Mouse (Mus musculus): ENCODE results near the gene Tsc2. TPM values are rescaled to one million over a fixed set of nuclear protein-coding genes. Genes with fewer than 3 reads are reported as not detected.
"Not testable (repeated sequence)": the region's sequence is repeated elsewhere in the genome, so short reads cannot be mapped to it uniquely, and the experiment has no call there.

Tsc2 gene
- total and polyA plus RNA-seq, 2 experiments from 2014 or later: 61.7 to 106 TPM

DNA sequence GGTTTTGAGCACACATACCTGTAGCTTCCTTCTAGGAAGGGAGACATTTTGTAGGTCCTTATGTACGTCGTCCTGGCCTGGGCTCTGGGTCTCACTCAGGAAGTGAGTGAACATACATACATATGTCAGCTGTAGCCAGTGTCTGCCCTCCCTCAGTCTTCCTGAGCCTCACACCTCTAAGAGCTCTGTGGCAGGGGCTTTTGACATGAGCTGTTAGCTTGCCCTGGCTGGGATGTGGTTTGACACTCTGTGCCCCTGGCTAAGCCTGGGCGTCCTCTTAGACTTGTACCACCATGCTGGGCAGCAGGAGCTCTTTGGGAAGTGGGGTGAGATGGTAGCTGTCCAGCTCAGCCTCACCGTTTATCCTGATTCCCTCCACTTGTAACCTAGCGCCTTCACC is 38.9 kb upstream of the Tsc2 start:
- Histone ChIP-seq H3K9ac (replicated peaks; ENCODE audit: low read length, poor library complexity, severe bottlenecking) (no peak overlapping the region; the same call in 1 of the 2 replicates), H3K4me1 (ENCODE audit: insufficient read depth, low read length) (peaks cover 15% of the 10 kb centered on the region; the same call in 1 of the 2 replicates), H3K9me3 (ENCODE audit: low read length) (no peaks in the 10 kb centered on the region), H3K4me2 (ENCODE audit: low read depth, low read length, poor library complexity, severe bottlenecking) (peak overlapping the region; percentile 69), H3K36me3 (ENCODE audit: insufficient read depth, low read length) (no peaks in the 10 kb centered on the region), H3K27ac (ENCODE audit: low read depth, low read length) (no peak overlapping the region), H3K27me3 (ENCODE audit: insufficient read depth, low read length) (no peaks in the 10 kb centered on the region), H3K4me3 (ENCODE audit: low read depth, low read length) (no peak overlapping the region)
- DNase-seq (ENCODE audit: low spot score) (no peak), ATAC-seq (ENCODE audit: low FRiP score) (no peak)
- WGBS: 71% methylated on average over 5 of the region's 5 CpGs
- no peak for TF ChIP-seq CTCF (IDR thresholded peaks at IDR 0.05)

DNA sequence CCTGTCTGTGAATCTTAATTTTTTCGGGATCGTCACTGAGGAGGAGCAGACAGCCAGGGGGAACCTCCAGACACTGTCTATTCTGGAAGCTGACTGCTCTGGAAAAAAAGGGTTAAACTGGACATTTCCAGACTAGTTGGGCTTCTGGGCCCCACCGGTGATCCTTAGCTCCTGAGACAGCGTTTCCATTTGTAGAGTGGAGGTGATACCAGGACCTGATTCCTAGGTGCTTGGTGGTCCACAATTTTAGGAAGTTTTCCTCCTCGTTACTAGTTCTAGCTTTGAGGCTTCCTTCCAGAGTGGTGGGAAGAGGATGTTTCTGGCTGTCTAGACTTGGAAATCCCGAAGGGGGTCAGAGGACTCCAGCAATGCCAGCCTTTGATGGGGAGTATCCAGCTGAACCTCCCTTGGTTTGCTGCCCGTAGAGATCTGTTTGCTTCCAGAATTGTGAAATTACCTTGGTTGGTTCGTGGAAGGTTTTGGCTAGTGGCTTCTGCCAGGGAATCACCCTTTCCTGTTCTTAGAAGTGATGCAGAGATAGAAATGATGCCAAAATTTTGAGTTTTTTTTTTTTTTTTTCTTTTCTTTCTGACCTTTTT is 37.9 kb upstream of the Tsc2 start:
- no peaks in the 10 kb centered on the region for H3K36me3 ChIP-seq (ENCODE audit: insufficient read depth, low read length)
- no peak for ATAC-seq (ENCODE audit: low FRiP score)
- peak overlapping the region; percentile 82 for H3K27ac ChIP-seq (ENCODE audit: low read depth, low read length)
- H3K9ac ChIP-seq (replicated peaks; ENCODE audit: low read length, poor library complexity, severe bottlenecking): peak overlapping the region; percentile 83
- DNase-seq (ENCODE audit: low spot score): no peak
- H3K4me2 ChIP-seq (ENCODE audit: low read depth, low read length, poor library complexity, severe bottlenecking): peak overlapping the region; percentile 69
- WGBS: 14% methylated on average over 8 of the region's 8 CpGs
- H3K27me3 ChIP-seq (ENCODE audit: insufficient read depth, low read length): no peaks in the 10 kb centered on the region
- H3K9me3 ChIP-seq (ENCODE audit: low read length): no peaks in the 10 kb centered on the region
- H3K4me3 ChIP-seq (ENCODE audit: low read depth, low read length): peak overlapping the region; percentile 86
- H3K4me1 ChIP-seq (ENCODE audit: insufficient read depth, low read length): peaks cover 15% of the 10 kb centered on the region; the same call in 1 of the 2 replicates
- no peak for TF ChIP-seq CTCF (IDR thresholded peaks at IDR 0.05)

DNA sequence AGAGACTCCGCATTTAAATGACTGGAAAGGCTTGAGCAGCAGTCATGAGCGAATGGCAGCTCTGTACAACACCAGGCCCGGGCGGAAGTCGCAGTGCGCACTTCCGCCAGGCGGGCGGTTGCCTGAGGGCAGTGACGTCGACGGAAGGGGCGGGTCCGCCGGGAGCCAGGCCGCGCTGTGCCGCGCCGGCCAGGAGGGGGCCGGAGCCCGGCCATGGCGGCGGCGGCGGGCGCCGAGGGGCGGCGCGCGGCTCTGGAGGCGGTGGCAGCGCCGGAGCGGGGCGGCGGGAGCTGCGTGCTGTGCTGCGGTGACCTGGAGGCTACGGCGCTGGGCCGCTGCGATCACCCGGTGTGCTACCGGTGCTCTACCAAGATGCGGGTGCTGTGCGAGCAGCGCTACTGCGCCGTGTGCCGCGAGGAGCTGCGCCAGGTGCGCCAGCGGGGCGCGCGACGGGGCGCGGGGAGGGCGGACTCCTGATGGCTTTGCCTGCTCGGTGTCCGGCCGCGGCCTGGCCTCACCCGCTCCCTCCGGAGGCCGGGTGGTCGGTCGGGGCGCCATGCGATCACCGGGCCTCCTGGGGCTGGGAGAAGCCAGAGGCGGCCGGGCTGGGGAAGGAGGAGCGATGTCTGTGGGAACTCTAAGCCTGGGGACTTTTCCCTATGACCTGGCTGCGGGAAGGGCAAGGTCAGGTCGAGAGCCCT is 37.3 kb upstream of the Tsc2 start, which contains the start of gene Zfp598:
Gene Zfp598 (plus strand): TSS at position 143 of the 701 bp plus-strand sequence.
- peak within 1 kb of the TSS; percentile 69 for H3K4me2 ChIP-seq (ENCODE audit: low read depth, low read length, poor library complexity, severe bottlenecking)
- H3K27ac ChIP-seq (ENCODE audit: low read depth, low read length): peak within 1 kb of the TSS; percentile 82
- peak; percentile 97 for DNase-seq (ENCODE audit: low spot score)
- peak within 1 kb of the TSS; percentile 83 for H3K9ac ChIP-seq (replicated peaks; ENCODE audit: low read length, poor library complexity, severe bottlenecking)
- TF ChIP-seq CTCF (IDR thresholded peaks at IDR 0.05): peak; percentile 36; the same call in 1 of the 2 replicates
- H3K36me3 ChIP-seq (ENCODE audit: insufficient read depth, low read length): no peaks in the 10 kb centered on the region
- H3K4me1 ChIP-seq (ENCODE audit: insufficient read depth, low read length): peaks cover 15% of the 10 kb centered on the region; the same call in 1 of the 2 replicates
- peak within 1 kb of the TSS; percentile 86 for H3K4me3 ChIP-seq (ENCODE audit: low read depth, low read length)
- H3K9me3 ChIP-seq (ENCODE audit: low read length): no peaks in the 10 kb centered on the region
- H3K27me3 ChIP-seq (ENCODE audit: insufficient read depth, low read length): no peaks in the 10 kb centered on the region
- under 1% methylated on average over 68 of the region's 80 CpGs for WGBS
- ATAC-seq (ENCODE audit: low FRiP score): peak; percentile 98

DNA sequence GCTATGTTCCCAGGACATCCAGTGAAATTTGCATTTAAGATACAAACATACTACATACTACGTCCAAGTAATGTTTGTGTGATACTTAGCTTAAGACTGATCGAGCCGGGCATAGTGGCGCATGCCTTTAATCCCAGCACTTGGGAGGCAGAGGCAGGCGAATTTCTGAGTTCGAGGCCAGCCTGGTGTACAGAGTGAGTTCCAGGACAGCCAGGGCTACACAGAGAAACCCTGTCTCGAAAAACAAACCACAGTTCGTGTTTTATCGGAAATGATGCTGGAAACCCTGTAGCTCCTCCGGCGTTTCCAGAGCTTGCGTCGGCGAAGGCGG is 36.7 kb upstream of the Tsc2 start:
- H3K4me1 ChIP-seq (ENCODE audit: insufficient read depth, low read length): peaks cover 15% of the 10 kb centered on the region; the same call in 1 of the 2 replicates
- H3K27me3 ChIP-seq (ENCODE audit: insufficient read depth, low read length); H3K36me3 ChIP-seq (ENCODE audit: insufficient read depth, low read length); H3K9me3 ChIP-seq (ENCODE audit: low read length); DNase-seq (ENCODE audit: low spot score): not testable (repeated sequence)
- ATAC-seq (ENCODE audit: low FRiP score): peak; percentile 29
- H3K4me3 ChIP-seq (ENCODE audit: low read depth, low read length): peak overlapping the region; percentile 86
- peak overlapping the region; percentile 83; the same call in 1 of the 2 replicates for H3K9ac ChIP-seq (replicated peaks; ENCODE audit: low read length, poor library complexity, severe bottlenecking)
- 12% methylated on average over 15 of the region's 15 CpGs for WGBS
- peak overlapping the region; percentile 69 for H3K4me2 ChIP-seq (ENCODE audit: low read depth, low read length, poor library complexity, severe bottlenecking)
- H3K27ac ChIP-seq (ENCODE audit: low read depth, low read length): peak overlapping the region; percentile 82

DNA sequence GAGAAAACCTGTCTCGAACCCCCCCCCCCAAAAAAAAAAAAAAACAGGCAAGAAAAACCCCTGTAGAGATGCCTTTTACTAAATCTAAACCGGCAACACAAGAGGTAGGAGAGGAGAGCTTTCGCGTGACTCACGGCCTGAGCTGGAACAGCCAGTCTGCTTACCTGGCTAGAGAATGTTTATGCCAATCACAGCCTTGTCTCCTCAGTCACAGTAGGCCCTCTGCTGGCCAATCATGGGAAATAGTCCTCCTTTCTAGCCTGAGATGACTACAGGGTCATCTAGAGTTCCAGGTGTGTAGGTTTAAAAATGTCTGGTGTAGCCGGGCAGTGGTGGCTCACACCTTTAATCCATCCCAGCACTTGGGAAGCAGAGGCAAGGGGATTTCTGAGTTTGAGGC is 35.0 kb upstream of the Tsc2 start:
- TF ChIP-seq CTCF (IDR thresholded peaks at IDR 0.05): peak; percentile 81
- no peak overlapping the region for H3K9ac ChIP-seq (replicated peaks; ENCODE audit: low read length, poor library complexity, severe bottlenecking)
- DNase-seq (ENCODE audit: low spot score) (peak; percentile 69), ATAC-seq (ENCODE audit: low FRiP score) (no peak)
- peaks cover 15% of the 10 kb centered on the region; the same call in 1 of the 2 replicates for H3K4me1 ChIP-seq (ENCODE audit: insufficient read depth, low read length)
- WGBS: 29% methylated on average over 6 of the region's 6 CpGs
- H3K27ac ChIP-seq (ENCODE audit: low read depth, low read length): no peak overlapping the region
- H3K4me2 ChIP-seq (ENCODE audit: low read depth, low read length, poor library complexity, severe bottlenecking): no peak overlapping the region
- no peaks in the 10 kb centered on the region for H3K27me3 ChIP-seq (ENCODE audit: insufficient read depth, low read length)
- H3K36me3 ChIP-seq (ENCODE audit: insufficient read depth, low read length): no peaks in the 10 kb centered on the region
- H3K9me3 ChIP-seq (ENCODE audit: low read length): no peaks in the 10 kb centered on the region
- H3K4me3 ChIP-seq (ENCODE audit: low read depth, low read length): no peak overlapping the region

DNA sequence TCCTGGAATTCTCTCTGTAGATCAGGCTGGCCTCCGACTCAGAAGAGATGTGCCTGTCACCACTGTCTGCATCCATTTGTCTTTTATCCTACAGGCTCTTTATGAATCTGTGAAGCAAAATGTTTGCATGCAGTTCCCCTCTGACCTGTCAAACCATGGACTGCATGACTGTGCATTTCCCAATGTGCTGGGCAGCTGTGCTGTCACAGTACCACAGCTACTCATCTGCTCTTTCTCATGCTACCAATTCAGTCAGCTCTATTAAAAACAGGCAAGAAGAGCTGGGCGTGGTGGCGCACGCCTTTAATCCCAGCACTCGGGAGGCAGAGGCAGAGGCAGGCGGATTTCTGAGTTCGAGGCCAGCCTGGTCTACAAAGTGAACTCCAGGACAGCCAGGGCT is 34.6 kb upstream of the Tsc2 start:
- H3K4me1 ChIP-seq (ENCODE audit: insufficient read depth, low read length): peaks cover 11% of the 10 kb centered on the region; the same call in 1 of the 2 replicates
- WGBS: 74% methylated on average over 7 of the region's 7 CpGs
- not testable (repeated sequence) for H3K4me3 ChIP-seq (ENCODE audit: low read depth, low read length); H3K9ac ChIP-seq (replicated peaks; ENCODE audit: low read length, poor library complexity, severe bottlenecking); ATAC-seq (ENCODE audit: low FRiP score); H3K36me3 ChIP-seq (ENCODE audit: insufficient read depth, low read length); H3K27me3 ChIP-seq (ENCODE audit: insufficient read depth, low read length); DNase-seq (ENCODE audit: low spot score); H3K4me2 ChIP-seq (ENCODE audit: low read depth, low read length, poor library complexity, severe bottlenecking); H3K27ac ChIP-seq (ENCODE audit: low read depth, low read length); H3K9me3 ChIP-seq (ENCODE audit: low read length)
